Mouse (Mus musculus) kidney, postnatal 10 days (tissue): Measurements from ENCODE around the gene Myocd.
A peak's percentile ranks its signal among the peaks of the same experiment; 100 is the strongest.

Source experiments
- DNase-seq: peaks from one replicate; pipeline ENCODE4 v3.0.0; 2021; ENCODE audit warnings: mixed read lengths

Myocd gene

GRCm38 (mm10) chr11:65269851-65270473 is at the start of gene Myocd:
Myocd (minus strand) TSS chr11:65269989.
- peak; percentile 57 for DNase-seq

- DNase-seq = no peak
These were observed 34.0 kb upstream of the Myocd start for GRCm38 (mm10) chr11:65303824-65304223.

- DNase-seq = no peak
These were observed 24.5 kb upstream of the Myocd start for GRCm38 (mm10) chr11:65294128-65294833.

GRCm38 (mm10) chr11:65292994-65293393 is 23.2 kb upstream of the Myocd start:
- DNase-seq = no peak

- no peak for DNase-seq
These were observed 17.9 kb upstream of the Myocd start for GRCm38 (mm10) chr11:65287706-65288105.

GRCm38 (mm10) chr11:65286211-65286610 is 16.4 kb upstream of the Myocd start:
- DNase-seq = no peak

GRCm38 (mm10) chr11:65275441-65275840 is 5.7 kb upstream of the Myocd start:
- no peak for DNase-seq

- peak; percentile 14 for DNase-seq
These were observed 1.2 kb upstream of the Myocd start for GRCm38 (mm10) chr11:65271000-65271399.

- DNase-seq = peak; percentile 29
These were observed 1.5 kb downstream of the Myocd start for GRCm38 (mm10) chr11:65268310-65268709.

GRCm38 (mm10) chr11:65263466-65263865 is 6.3 kb downstream of the Myocd start:
- no peak for DNase-seq

GRCm38 (mm10) chr11:65258997-65259396 is 10.8 kb downstream of the Myocd start:
- no peak for DNase-seq

- DNase-seq = no peak
These were observed 13.6 kb downstream of the Myocd start for GRCm38 (mm10) chr11:65256143-65256542.

GRCm38 (mm10) chr11:65255564-65255963 is 14.2 kb downstream of the Myocd start:
- no peak for DNase-seq

- DNase-seq = no peak
These were observed 19.4 kb downstream of the Myocd start for GRCm38 (mm10) chr11:65250366-65250765.

GRCm38 (mm10) chr11:65246301-65247054 is 23.3 kb downstream of the Myocd start:
- DNase-seq = no peak

- no peak for DNase-seq
These were observed 26.2 kb downstream of the Myocd start for GRCm38 (mm10) chr11:65243593-65243992.

- DNase-seq = no peak
These were observed 29.3 kb downstream of the Myocd start for GRCm38 (mm10) chr11:65240521-65240920.

GRCm38 (mm10) chr11:65237896-65238295 is 31.9 kb downstream of the Myocd start:
- DNase-seq = no peak

GRCm38 (mm10) chr11:65236907-65237306 is 32.9 kb downstream of the Myocd start:
- DNase-seq = no peak

GRCm38 (mm10) chr11:65235374-65235773 is 34.4 kb downstream of the Myocd start:
- DNase-seq = no peak

GRCm38 (mm10) chr11:65231771-65232170 is 38.0 kb downstream of the Myocd start:
- DNase-seq = no peak

GRCm38 (mm10) chr11:65226766-65227165 is 43.0 kb downstream of the Myocd start:
- DNase-seq = peak; percentile 16

GRCm38 (mm10) chr11:65214954-65215629 is 54.7 kb downstream of the Myocd start:
- peak; percentile 11 for DNase-seq
